Comparison of ENCODE assay signal across 23 mouse cellular contexts in the genomic region with DNA sequence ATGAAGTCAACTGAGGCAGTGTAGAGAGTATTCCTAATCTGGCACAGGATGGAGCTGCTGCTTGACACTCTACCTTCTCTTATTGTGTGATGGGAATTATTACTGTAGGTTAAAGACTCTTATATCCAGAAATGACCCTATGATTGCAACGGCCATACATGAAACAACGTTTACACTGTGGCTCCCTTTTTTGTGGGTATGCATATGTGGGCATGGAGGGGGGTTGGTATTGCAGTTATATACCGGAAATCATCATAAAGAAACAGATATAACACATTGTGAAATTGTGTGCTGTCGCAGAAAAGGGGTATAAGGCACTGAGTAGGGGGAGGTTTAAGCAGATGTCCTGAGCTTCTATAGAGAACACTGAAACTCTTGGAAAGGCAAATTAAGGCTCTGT. TPM values are rescaled to one million over a fixed set of nuclear protein-coding genes. Genes with fewer than 3 reads are reported as not detected.
DNase-seq lines count a peak whose midpoint lies in the region; ATAC-seq lines count a peak whose summit lies in the region.
"Had no signal": no experiment of that assay in that cellular context is flagged by ENCODE, and none has a peak within 500 bp of the region (broad histone marks: within the 10 kb centered on the region; RNA-seq: fewer than 3 reads in every experiment).

No protein-coding gene starts in this region.

- H3K27me3 ChIP-seq in heart, embryonic 10.5 days (ENCODE audit: insufficient read depth, poor library complexity, severe bottlenecking): no peaks in the 10 kb centered on the region
- H3K27me3 ChIP-seq: CH12.LX had no signal

- no peak overlapping the region for H3K4me3 ChIP-seq in heart, embryonic 10.5 days

- peak; percentile 51 for DNase-seq in heart, adult 11 months
- DNase-seq in heart, embryonic 10.5 days (ENCODE audit: low spot score): no peak
- no peak for DNase-seq in B cell, adult 2 months
- no peak for DNase-seq in lung, adult 18-20 months
- DNase-seq: adrenal gland, adult 2 months; adrenal gland, adult 8-10 months; adrenal gland, postnatal 10 days; adrenal gland, postnatal 14 days; adrenal gland, postnatal 25 days; adrenal gland, postnatal 36 days; cerebellum, adult 11 months; cerebellum, adult 11-12 months; cerebellum, adult 18-20 months; cerebellum, adult 2 months had no signal

- peak; percentile 79 for ATAC-seq in granulocyte monocyte progenitor cell, adult 5-6 weeks (replicated peaks; ENCODE audit: poor library complexity, severe bottlenecking)
- peak; percentile 40; the same call in 1 of the 2 replicates for ATAC-seq in megakaryocyte progenitor cell, adult 5-6 weeks (replicated peaks; ENCODE audit: poor library complexity)
- ATAC-seq: activated CD4-positive, CD25-positive, alpha-beta regulatory T cell, adult 4 months; CD4-positive, CD25-positive, alpha-beta regulatory T cell, adult 4 months; Patski had no signal

- H3K4me1 ChIP-seq in heart, embryonic 10.5 days: no peaks in the 10 kb centered on the region

- 82% methylated on average over 4 of the region's 4 CpGs for WGBS in heart, embryonic 10.5 days

- no peaks in the 10 kb centered on the region for H3K9me3 ChIP-seq in heart, embryonic 10.5 days
- H3K9me3 ChIP-seq: G1E had no signal

- no peak overlapping the region for H3K27ac ChIP-seq in heart, embryonic 10.5 days

- H3K36me3 ChIP-seq in heart, embryonic 10.5 days: no peaks in the 10 kb centered on the region
- H3K36me3 ChIP-seq: G1E had no signal

RNA-seq across cellular contexts. Expression of gene Gm13691, which starts 45.6 kb away (rescaled TPM):
- polyA plus RNA-seq in heart, embryonic 10.5 days (2016; fragmentation: Nextera tagmentation; extraction: Ambion mirVana): not detected in 2 replicates
- total RNA-seq in granulocyte monocyte progenitor cell, adult 5-6 weeks (2014; fragmentation: Nextera tagmentation): not detected in 2 replicates
- 0.09 TPM in 1 of 2 replicates, not detected in the other for total RNA-seq in granulocyte monocyte progenitor cell, adult 5-6 weeks (2017)
- not detected in 2 replicates for total RNA-seq in megakaryocyte progenitor cell, adult 5-6 weeks (2015)
- total RNA-seq in megakaryocyte progenitor cell, adult 5-6 weeks (2017): 0.04 TPM in 1 of 2 replicates, not detected in the other
- polyA plus RNA-seq: activated CD4-positive, CD25-positive, alpha-beta regulatory T cell, adult 4 months; adrenal gland, adult 2 months; brain, embryonic 14.5 days; C2C12; CD4-positive, CD25-positive, alpha-beta regulatory T cell, adult 4 months; cerebellum, adult 2 months; G1E had no signal

RNA-seq across cellular contexts. Expression of gene Gm13697, which starts 51.5 kb away (rescaled TPM):
- not detected in 2 replicates for polyA plus RNA-seq in heart, embryonic 10.5 days (2016; fragmentation: Nextera tagmentation; extraction: Ambion mirVana)
- not detected in 2 replicates for total RNA-seq in granulocyte monocyte progenitor cell, adult 5-6 weeks (2014; fragmentation: Nextera tagmentation)
- 0.10 and 0.13 TPM in 2 replicates for total RNA-seq in granulocyte monocyte progenitor cell, adult 5-6 weeks (2017)
- not detected in 2 replicates for total RNA-seq in megakaryocyte progenitor cell, adult 5-6 weeks (2015)
- total RNA-seq in megakaryocyte progenitor cell, adult 5-6 weeks (2017): 0.07 and 0.08 TPM in 2 replicates
- polyA plus RNA-seq: activated CD4-positive, CD25-positive, alpha-beta regulatory T cell, adult 4 months; adrenal gland, adult 2 months; brain, embryonic 14.5 days; C2C12; CD4-positive, CD25-positive, alpha-beta regulatory T cell, adult 4 months; cerebellum, adult 2 months; G1E had no signal

RNA-seq across cellular contexts. Expression of gene Gm13694, which starts 57.3 kb away (rescaled TPM):
- polyA plus RNA-seq in heart, embryonic 10.5 days (2016; fragmentation: Nextera tagmentation; extraction: Ambion mirVana): not detected in 2 replicates
- total RNA-seq in granulocyte monocyte progenitor cell, adult 5-6 weeks (2014; fragmentation: Nextera tagmentation): not detected in 2 replicates
- total RNA-seq in granulocyte monocyte progenitor cell, adult 5-6 weeks (2017): 0.10 and 0.13 TPM in 2 replicates
- total RNA-seq in megakaryocyte progenitor cell, adult 5-6 weeks (2015): not detected in 2 replicates
- total RNA-seq in megakaryocyte progenitor cell, adult 5-6 weeks (2017): 0.07 and 0.08 TPM in 2 replicates
- polyA plus RNA-seq: activated CD4-positive, CD25-positive, alpha-beta regulatory T cell, adult 4 months; adrenal gland, adult 2 months; brain, embryonic 14.5 days; C2C12; CD4-positive, CD25-positive, alpha-beta regulatory T cell, adult 4 months; cerebellum, adult 2 months; G1E had no signal
